Mouse (Mus musculus): ENCODE measurements around the gene Gm6793. TPM values are rescaled to one million over a fixed set of nuclear protein-coding genes. Genes with fewer than 3 reads are reported as not detected.

The Gm6793 gene
- polyA plus RNA-seq, 1 experiment from 2014 or later: 1.2 TPM

DNA sequence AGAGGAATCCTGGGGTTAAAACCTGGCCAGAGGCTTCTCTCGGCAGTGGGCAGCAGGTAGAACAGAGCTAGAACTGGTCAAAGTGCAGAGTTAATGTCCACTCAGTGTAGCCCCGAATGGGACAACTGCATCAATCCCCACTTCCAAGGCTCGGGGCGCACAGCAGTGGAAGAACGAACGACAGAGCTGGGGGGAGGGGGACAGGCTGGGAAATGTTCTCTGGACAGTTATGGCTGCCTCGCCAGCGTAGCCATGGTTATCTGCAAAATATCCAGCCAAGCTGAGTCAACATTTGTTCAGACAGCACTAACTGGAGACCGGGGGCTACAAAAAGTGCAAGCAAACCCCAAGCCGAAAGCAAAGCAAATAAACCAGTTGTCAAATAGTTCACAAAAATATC is 36.7 kb downstream of the Gm6793 start:
- no peaks in the 10 kb centered on the region for H3K4me1 ChIP-seq
- H3K27ac ChIP-seq: no peak overlapping the region
- H3K4me2 ChIP-seq (replicated peaks): no peak overlapping the region
- no peak overlapping the region for H3K4me3 ChIP-seq
- no peaks in the 10 kb centered on the region for H3K27me3 ChIP-seq
- H3K9me3 ChIP-seq (replicated peaks): no peaks in the 10 kb centered on the region
- H3K9ac ChIP-seq: no peak overlapping the region
- WGBS: 74% methylated on average over 10 of the region's 10 CpGs
- peaks cover 57% of the 10 kb centered on the region for H3K36me3 ChIP-seq
- ATAC-seq (ENCODE audit: low FRiP score): no peak

DNA sequence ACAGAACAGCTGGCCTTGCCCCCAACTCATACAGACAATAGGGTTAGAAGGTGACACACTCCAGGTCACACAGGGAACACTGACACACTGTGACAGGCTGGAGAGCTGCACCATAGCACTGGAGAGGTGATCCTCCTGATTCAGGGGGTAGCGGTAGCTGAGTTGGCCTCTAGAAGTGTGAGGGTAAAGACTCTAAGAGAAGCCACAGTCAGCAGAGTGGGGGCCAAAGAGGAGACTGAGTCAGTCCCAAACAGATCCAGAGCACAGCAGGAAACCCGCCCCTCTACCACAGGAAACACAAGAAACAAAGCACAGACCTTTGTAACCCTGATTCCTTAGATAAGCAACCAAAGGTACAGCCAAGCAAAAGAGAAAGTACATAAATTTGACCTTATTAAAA is 38.5 kb downstream of the Gm6793 start:
- H3K9me3 ChIP-seq (replicated peaks): no peaks in the 10 kb centered on the region
- no peaks in the 10 kb centered on the region for H3K4me1 ChIP-seq
- H3K27ac ChIP-seq: no peak overlapping the region
- no peak overlapping the region for H3K4me2 ChIP-seq (replicated peaks)
- no peaks in the 10 kb centered on the region for H3K27me3 ChIP-seq
- no peak overlapping the region for H3K9ac ChIP-seq
- no peak overlapping the region for H3K4me3 ChIP-seq
- peaks cover 50% of the 10 kb centered on the region for H3K36me3 ChIP-seq
- 89% methylated on average over 2 of the region's 2 CpGs for WGBS
- no peak for ATAC-seq (ENCODE audit: low FRiP score)

DNA sequence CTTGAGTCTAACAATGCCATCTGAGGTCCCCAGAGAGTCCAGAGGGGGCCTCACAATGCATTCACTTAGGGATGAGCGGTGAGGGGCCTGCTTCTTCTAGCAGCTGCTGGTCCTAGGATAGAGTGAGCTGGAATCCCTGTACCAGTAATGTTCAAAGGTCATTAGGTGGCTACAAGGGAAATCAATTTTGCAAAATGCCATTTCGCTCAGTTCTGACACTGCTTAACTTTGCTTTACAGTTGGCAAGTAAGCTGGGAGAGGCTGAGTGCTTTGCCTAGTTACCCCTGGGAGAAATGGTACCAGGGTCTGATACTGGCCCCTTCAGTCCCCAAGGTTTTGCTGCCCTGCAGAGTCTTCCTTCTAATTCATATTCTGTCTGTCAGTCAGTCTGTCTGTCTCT is 39.1 kb downstream of the Gm6793 start:
- H3K4me3 ChIP-seq: no peak overlapping the region
- ATAC-seq (ENCODE audit: low FRiP score): no peak
- 89% methylated on average over 2 of the region's 2 CpGs for WGBS

DNA sequence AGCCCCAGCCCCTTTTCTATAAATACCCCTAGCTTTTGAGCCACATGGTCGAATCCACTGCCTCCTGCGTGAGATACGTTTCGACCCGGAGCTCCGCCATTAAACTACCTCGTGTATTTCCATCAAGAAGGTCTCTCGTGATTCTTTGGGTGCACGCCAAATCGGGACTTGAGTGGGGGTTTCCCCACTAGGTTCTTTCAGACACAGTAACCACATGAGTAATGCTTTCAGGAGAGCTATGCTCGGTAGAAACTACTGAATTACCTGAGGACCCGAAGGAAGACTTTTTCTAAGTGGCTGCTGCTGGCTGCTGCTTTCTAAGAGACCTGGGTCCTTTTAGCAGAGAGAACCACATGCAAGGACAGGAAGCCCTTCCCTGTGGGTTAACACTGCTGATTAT is 40.7 kb downstream of the Gm6793 start:
- no peaks in the 10 kb centered on the region for H3K4me1 ChIP-seq
- peaks cover 49% of the 10 kb centered on the region for H3K36me3 ChIP-seq
- H3K27ac ChIP-seq: no peak overlapping the region
- no peaks in the 10 kb centered on the region for H3K27me3 ChIP-seq
- ATAC-seq (ENCODE audit: low FRiP score): no peak
- H3K4me3 ChIP-seq: no peak overlapping the region
- no peaks in the 10 kb centered on the region for H3K9me3 ChIP-seq (replicated peaks)
- no peak overlapping the region for H3K9ac ChIP-seq
- H3K4me2 ChIP-seq (replicated peaks): no peak overlapping the region
- 95% methylated on average over 12 of the region's 12 CpGs for WGBS

More for the DNA sequence above, 39.1 kb downstream of the Gm6793 start:
- H3K36me3 ChIP-seq: peaks cover 51% of the 10 kb centered on the region
- H3K27ac ChIP-seq: no peak overlapping the region
- H3K4me2 ChIP-seq (replicated peaks): no peak overlapping the region
- H3K27me3 ChIP-seq: no peaks in the 10 kb centered on the region
- no peaks in the 10 kb centered on the region for H3K4me1 ChIP-seq
- no peaks in the 10 kb centered on the region for H3K9me3 ChIP-seq (replicated peaks)
- no peak overlapping the region for H3K9ac ChIP-seq

DNA sequence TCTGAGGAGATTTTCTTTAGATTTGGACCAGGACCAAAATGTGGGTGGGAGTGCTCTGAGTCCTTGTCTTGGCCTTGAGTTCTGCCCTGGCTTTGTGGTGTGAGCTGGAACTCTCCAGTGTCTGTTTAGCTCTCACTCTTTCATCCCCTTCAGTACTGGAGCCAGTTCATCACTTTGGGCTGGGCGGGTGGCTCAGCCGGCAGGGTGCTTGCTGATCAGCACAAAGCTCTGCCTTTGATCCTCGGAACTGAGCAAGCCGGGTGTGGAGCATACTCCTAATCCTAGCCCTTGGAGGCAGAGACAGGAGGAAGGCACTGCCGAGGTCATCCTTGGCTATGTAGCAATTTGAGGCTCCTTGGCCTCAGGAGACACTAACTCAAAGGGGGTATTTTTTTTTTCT is 45.8 kb downstream of the Gm6793 start:
- no peaks in the 10 kb centered on the region for H3K9me3 ChIP-seq (replicated peaks)
- no peak overlapping the region for H3K4me2 ChIP-seq (replicated peaks)
- no peaks in the 10 kb centered on the region for H3K27me3 ChIP-seq
- WGBS: 42% methylated on average over 5 of the region's 5 CpGs
- H3K27ac ChIP-seq: no peak overlapping the region
- no peak for ATAC-seq (ENCODE audit: low FRiP score)
- H3K36me3 ChIP-seq: peaks cover 22% of the 10 kb centered on the region
- no peak overlapping the region for H3K4me3 ChIP-seq
- H3K4me1 ChIP-seq: no peaks in the 10 kb centered on the region
- no peak overlapping the region for H3K9ac ChIP-seq

DNA sequence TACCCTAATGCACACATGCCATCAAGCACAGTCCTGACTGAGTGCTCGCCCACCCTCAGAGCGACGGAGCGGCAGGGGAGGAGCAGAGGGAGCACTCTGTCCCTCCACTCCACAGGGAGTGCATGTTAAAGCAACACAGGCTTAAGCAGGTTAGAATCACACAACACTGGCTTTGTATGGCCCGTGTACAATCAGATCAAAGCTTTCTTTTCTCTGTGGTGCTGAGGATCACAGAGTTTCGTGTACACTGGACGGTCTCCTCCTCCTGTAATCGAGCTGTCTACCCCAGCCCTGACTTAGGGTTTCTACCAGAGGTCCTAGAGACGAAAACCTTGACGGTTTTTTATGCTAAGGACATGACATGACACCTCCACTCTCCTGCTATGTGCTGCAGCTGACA is 46.3 kb downstream of the Gm6793 start:
- no peaks in the 10 kb centered on the region for H3K4me1 ChIP-seq
- 82% methylated on average over 10 of the region's 10 CpGs for WGBS
- peaks cover 18% of the 10 kb centered on the region for H3K36me3 ChIP-seq
- ATAC-seq (ENCODE audit: low FRiP score): no peak
- H3K4me2 ChIP-seq (replicated peaks): no peak overlapping the region
- H3K27ac ChIP-seq: no peak overlapping the region
- H3K27me3 ChIP-seq: no peaks in the 10 kb centered on the region
- no peaks in the 10 kb centered on the region for H3K9me3 ChIP-seq (replicated peaks)
- H3K4me3 ChIP-seq: no peak overlapping the region
- H3K9ac ChIP-seq: no peak overlapping the region

DNA sequence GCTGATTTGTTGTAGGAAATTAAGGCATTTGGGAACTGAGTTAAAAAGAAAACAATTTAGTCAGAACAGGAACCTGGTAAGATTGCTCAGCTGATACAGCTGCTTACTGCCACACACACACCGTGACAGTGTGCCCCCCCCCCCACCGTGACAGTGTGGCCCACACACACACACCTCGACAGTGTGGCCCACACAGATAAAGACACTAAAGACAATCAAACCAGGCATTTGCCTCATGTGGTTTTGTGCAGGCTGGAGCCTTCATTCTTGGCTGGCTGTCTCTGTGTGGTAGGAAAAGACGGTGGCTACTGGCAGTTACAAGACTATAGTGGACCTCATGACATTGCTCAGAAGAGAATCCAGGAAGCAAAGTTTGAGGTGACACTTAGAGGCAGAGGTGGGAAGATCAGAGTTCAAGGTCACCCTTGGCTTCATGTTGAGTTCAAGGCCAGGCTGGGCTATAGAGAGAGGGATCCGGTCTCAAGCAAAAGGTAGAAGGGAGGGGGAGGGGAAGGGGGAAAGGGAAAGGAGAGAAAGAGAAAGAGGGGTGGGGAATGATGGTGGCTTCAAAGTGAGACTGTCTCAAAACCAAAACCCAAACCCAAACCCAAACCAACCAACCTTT is 47.5 kb downstream of the Gm6793 start:
- 86% methylated on average over 5 of the region's 5 CpGs for WGBS

DNA sequence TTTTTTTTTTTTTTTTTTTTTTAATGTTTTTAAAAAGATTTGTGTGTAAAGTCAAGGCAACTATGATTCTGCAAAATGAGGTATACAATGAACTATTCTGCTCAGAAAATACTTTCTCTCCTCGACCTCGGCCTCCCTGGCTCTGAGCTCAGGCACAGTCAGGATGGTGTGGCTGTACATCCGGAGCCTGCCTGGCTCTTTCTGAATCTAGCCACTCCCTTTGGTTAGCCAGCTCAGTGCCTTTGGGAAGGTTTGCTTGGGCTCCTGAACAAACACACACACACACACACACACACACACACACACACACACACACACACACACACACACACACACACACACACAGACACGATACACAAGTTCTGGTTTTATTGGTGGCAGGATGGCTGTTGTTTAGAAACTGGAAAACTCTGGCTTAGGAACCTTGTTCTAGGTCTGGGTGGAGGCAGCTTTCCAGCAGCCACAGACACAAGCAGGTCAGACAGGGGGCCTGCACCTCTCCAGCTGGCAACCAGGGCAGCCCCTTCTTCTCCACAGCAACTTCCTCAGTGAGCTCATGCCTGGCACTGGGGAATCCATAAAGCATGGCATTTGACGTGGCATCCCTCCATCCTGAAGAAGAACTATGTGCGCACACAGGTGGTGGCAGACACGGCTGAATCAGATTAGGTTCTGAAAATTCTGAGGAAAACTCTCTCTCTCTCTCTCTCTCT is 49.8 kb downstream of the Gm6793 start:
- H3K4me3 ChIP-seq: no peak overlapping the region
- no peak overlapping the region for H3K9ac ChIP-seq

More for the DNA sequence above, 47.5 kb downstream of the Gm6793 start:
- Histone ChIP-seq H3K9ac (no peak overlapping the region), H3K9me3 (replicated peaks) (no peaks in the 10 kb centered on the region), H3K4me1 (0 out of 2 replicates have a peak, but pooled peaks cover 2% of the 10 kb centered on the region), H3K4me2 (replicated peaks) (no peak overlapping the region), H3K4me3 (no peak overlapping the region), H3K27ac (no peak overlapping the region), H3K36me3 (peaks cover 13% of the 10 kb centered on the region), H3K27me3 (no peaks in the 10 kb centered on the region)
- ATAC-seq (ENCODE audit: low FRiP score): no peak

DNA sequence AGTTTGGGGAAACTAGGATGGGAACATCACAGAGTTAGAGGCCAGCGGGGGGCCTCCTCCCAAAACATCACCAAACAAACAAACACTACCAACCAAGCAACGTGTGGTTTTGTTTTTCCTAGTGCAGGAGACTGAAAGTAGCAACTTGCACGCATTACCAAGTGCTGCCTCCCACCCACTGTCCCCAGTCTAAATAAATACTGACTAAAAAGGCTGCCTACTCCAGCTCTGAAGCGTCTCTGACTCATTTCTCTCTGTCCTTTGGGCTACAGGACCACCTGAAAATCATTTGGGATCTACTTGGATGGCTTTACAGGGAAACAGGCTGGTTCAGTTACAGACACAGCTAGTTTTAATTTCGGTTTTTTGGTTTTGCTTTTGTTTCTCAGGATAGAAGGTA is 50.5 kb downstream of the Gm6793 start:
- Histone ChIP-seq H3K4me1 (0 out of 2 replicates have a peak, but pooled peaks cover 2% of the 10 kb centered on the region), H3K27ac (no peak overlapping the region), H3K4me3 (no peak overlapping the region), H3K9ac (no peak overlapping the region), H3K27me3 (no peaks in the 10 kb centered on the region), H3K36me3 (peaks cover 10% of the 10 kb centered on the region; the same call in 1 of the 2 replicates), H3K4me2 (replicated peaks) (no peak overlapping the region), H3K9me3 (replicated peaks) (no peaks in the 10 kb centered on the region)
- 55% methylated on average over 5 of the region's 5 CpGs for WGBS
- ATAC-seq (ENCODE audit: low FRiP score): no peak

More for the DNA sequence above, 49.8 kb downstream of the Gm6793 start:
- H3K27ac ChIP-seq: no peak overlapping the region
- H3K27me3 ChIP-seq: no peaks in the 10 kb centered on the region
- 0 out of 2 replicates have a peak, but pooled peaks cover 3% of the 10 kb centered on the region for H3K36me3 ChIP-seq
- no peak for ATAC-seq (ENCODE audit: low FRiP score)
- H3K4me2 ChIP-seq (replicated peaks): no peak overlapping the region
- H3K4me1 ChIP-seq: 0 out of 2 replicates have a peak, but pooled peaks cover 2% of the 10 kb centered on the region
- no peaks in the 10 kb centered on the region for H3K9me3 ChIP-seq (replicated peaks)
- 79% methylated on average over 7 of the region's 7 CpGs for WGBS

DNA sequence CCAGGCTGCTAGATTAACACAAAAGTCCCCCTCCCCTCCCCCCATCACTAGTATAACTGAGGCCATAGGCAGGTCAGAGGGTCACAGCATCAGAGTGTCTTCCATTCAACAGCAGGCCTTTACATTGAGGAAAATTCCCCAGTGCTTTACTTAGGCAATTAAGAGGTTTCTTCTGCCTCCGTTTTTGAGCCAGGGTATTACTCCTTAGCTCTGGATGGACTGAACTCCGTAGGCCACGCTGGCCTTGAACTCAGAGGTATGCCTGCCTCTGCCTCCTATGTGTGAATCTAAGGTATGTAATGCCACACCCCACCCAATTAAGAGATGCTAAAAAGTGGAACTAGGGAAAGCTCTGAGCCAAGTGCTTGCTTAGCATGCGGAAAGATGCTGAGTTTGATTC is 51.3 kb downstream of the Gm6793 start:
- WGBS: 77% methylated on average over 4 of the region's 4 CpGs
- H3K4me2 ChIP-seq (replicated peaks): no peak overlapping the region
- no peak overlapping the region for H3K27ac ChIP-seq
- ATAC-seq (ENCODE audit: low FRiP score): no peak
- no peak overlapping the region for H3K9ac ChIP-seq
- H3K9me3 ChIP-seq (replicated peaks): no peaks in the 10 kb centered on the region
- 0 out of 2 replicates have a peak, but pooled peaks cover 2% of the 10 kb centered on the region for H3K4me1 ChIP-seq
- no peaks in the 10 kb centered on the region for H3K27me3 ChIP-seq
- peaks cover 13% of the 10 kb centered on the region; the same call in 1 of the 2 replicates for H3K36me3 ChIP-seq
- no peak overlapping the region for H3K4me3 ChIP-seq

All from hindbrain, embryonic 12.5 days (tissue).